Mouse (Mus musculus): ENCODE data around the gene Rpn1. TPM values are rescaled to one million over a fixed set of nuclear protein-coding genes. Genes with fewer than 3 reads are reported as not detected.

Gene Rpn1
- polyA plus RNA-seq, 1 experiment from 2014 or later, result 272 TPM

DNA sequence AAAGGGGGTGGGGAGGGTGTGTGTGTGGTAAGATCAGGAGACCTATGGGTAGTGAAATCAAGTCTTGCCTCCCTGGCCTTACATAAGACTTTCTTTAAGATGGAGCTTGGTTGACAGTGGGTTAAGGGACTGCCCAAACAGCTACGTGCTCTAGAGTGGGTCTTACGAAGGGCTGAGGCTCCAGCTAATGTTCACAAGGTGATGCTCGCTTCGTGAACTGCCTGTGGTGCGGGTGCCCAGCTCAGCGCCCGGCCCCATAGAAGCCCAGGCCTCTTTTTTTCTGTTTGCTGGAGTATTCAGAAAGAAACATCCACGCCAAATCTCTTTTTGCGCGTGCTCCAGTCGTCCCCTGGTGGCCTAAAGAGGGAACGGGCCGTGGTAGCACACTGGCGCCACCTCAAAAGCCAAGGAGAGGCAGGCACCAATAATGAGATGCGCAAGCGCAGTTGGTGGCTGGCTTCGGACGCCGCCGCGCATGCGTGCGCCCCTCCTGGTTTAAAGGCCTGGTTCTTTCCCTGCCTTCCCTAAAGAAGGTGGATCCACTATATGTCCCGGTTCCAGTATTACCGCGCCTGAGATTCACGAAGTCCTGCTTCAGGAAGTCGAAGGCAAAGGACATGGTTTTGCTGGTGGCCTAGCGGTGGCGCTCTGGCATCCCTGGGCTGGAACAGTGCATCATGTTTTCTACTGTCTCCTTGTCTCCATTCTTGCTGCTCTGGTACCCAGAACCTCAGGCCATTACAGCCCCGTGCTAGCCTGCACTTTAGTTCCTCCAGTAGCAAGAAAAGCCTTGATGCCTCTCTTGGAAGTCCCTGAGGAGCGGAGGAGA lies 21.7 kb downstream of the Rpn1 start:
- Histone ChIP-seq H3K4me1 (replicated peaks; ENCODE audit: control insufficient read depth, insufficient read depth, low read length) (no peaks in the 10 kb centered on the region), H3K27me3 (ENCODE audit: control insufficient read depth, insufficient read depth, low read length) (no peaks in the 10 kb centered on the region), H3K27ac (ENCODE audit: low read depth, low read length) (no peak overlapping the region), H3K9ac (ENCODE audit: low read depth, low read length) (peak overlapping the region; percentile 24), H3K4me3 (ENCODE audit: low read depth, low read length) (no peak overlapping the region), H3K9me3 (ENCODE audit: control insufficient read depth, low read length) (no peaks in the 10 kb centered on the region), H3K4me2 (replicated peaks; ENCODE audit: low read depth, low read length) (no peak overlapping the region; the same call in 1 of the 2 replicates), H3K36me3 (ENCODE audit: control insufficient read depth, insufficient read depth, low read length) (peaks cover 11% of the 10 kb centered on the region)
- WGBS, result 9% methylated on average over 32 of the region's 32 CpGs
- ATAC-seq (ENCODE audit: low FRiP score) (peak; percentile 90), DNase-seq (ENCODE audit: low spot score) (peak; percentile 93)

- Histone ChIP-seq H3K4me1 (replicated peaks; ENCODE audit: control insufficient read depth, insufficient read depth, low read length) (no peaks in the 10 kb centered on the region), H3K4me2 (replicated peaks; ENCODE audit: low read depth, low read length) (no peak overlapping the region), H3K27ac (ENCODE audit: low read depth, low read length) (no peak overlapping the region), H3K9ac (ENCODE audit: low read depth, low read length) (peak overlapping the region; percentile 24; the same call in 1 of the 2 replicates), H3K9me3 (ENCODE audit: control insufficient read depth, low read length) (no peaks in the 10 kb centered on the region), H3K36me3 (ENCODE audit: control insufficient read depth, insufficient read depth, low read length) (peaks cover 8% of the 10 kb centered on the region), H3K4me3 (ENCODE audit: low read depth, low read length) (no peak overlapping the region), H3K27me3 (ENCODE audit: control insufficient read depth, insufficient read depth, low read length) (no peaks in the 10 kb centered on the region)
- ATAC-seq (ENCODE audit: low FRiP score) (peak; percentile 71; the same call in 1 of the 2 replicates), DNase-seq (ENCODE audit: low spot score) (no peak)
- 89% methylated on average over 12 of the region's 12 CpGs for WGBS
Observed at GRCm38 (mm10) chr6:88106612-88107123, 22.4 kb downstream of the Rpn1 start.

DNA sequence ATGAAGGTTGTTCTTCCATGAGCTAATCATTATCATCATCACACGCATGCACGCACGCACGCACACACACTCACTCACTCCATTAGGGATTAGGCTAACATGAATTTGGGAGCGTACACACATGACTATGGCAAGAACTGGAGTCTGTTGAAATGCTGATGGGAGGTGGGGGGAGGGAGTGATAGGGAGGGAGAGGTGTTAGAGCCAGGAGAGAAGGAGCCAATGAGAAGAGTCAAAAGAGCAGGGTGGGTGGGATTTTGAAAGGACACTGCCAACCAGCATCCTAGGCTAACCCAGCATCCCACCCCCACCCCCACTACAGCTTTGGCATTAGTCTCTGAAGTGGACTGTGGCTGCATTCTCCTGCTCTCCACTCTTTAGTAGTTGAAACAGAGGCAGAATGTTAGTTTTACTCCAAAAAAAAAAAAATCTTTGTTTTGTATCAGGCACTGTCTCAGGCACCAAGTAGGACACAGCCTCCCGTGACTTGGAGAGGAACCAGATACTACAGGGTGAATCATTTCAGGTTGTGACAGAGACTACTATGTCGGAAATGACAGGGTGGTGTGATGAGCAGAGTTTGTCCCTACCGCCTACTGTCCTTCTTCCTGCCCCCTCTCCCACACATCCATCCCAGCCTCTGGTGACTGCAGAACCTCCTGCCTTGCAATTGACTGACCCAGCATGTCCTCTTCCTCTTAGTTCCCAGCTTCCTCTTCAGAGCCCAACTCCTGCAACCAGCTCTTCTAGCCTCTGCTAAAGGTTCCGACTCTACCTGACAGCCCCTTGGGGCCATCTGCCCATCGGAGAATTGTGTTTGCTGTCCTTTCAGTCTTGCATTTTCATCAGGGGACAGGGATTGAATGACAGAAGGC lies 23.6 kb downstream of the Rpn1 start:
- ATAC-seq (ENCODE audit: low FRiP score), result no peak

DNA sequence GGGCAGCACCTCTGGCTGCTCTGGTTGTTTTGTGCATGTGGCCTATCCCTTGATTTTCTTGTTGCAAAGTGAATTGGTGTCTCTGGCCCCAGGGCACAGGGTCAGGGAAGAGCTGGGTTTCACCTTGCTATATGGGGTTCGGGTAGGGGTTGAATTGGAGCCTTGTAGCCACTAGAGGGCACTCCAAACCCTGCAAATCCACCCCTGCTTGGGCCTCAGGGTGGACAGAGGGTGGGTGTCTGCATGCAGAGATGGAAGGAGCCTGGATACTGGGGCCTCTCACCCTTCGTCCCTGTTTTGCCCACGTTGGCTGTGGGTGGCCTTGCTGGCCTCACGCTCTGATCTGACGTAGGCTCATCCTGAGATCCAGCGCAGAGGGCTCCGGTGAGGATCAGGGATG lies 28.9 kb downstream of the Rpn1 start:
- H3K9ac ChIP-seq (ENCODE audit: low read depth, low read length), result 0 out of 2 replicates have a peak overlapping the region, but pooled peaks have one; percentile 31
- 29% methylated on average over 7 of the region's 7 CpGs for WGBS
- no peaks in the 10 kb centered on the region for H3K9me3 ChIP-seq (ENCODE audit: control insufficient read depth, low read length)

More for the DNA sequence above, 23.6 kb downstream of the Rpn1 start:
- no peak overlapping the region for H3K27ac ChIP-seq (ENCODE audit: low read depth, low read length)
- H3K9me3 ChIP-seq (ENCODE audit: control insufficient read depth, low read length), result no peaks in the 10 kb centered on the region
- H3K27me3 ChIP-seq (ENCODE audit: control insufficient read depth, insufficient read depth, low read length), result no peaks in the 10 kb centered on the region
- no peak overlapping the region for H3K4me3 ChIP-seq (ENCODE audit: low read depth, low read length)
- WGBS, result 89% methylated on average over 10 of the region's 10 CpGs
- H3K4me2 ChIP-seq (replicated peaks; ENCODE audit: low read depth, low read length), result no peak overlapping the region
- H3K4me1 ChIP-seq (replicated peaks; ENCODE audit: control insufficient read depth, insufficient read depth, low read length), result no peaks in the 10 kb centered on the region
- DNase-seq (ENCODE audit: low spot score), result no peak
- H3K9ac ChIP-seq (ENCODE audit: low read depth, low read length), result no peak overlapping the region
- H3K36me3 ChIP-seq (ENCODE audit: control insufficient read depth, insufficient read depth, low read length), result 0 out of 2 replicates have a peak, but pooled peaks cover 3% of the 10 kb centered on the region

DNA sequence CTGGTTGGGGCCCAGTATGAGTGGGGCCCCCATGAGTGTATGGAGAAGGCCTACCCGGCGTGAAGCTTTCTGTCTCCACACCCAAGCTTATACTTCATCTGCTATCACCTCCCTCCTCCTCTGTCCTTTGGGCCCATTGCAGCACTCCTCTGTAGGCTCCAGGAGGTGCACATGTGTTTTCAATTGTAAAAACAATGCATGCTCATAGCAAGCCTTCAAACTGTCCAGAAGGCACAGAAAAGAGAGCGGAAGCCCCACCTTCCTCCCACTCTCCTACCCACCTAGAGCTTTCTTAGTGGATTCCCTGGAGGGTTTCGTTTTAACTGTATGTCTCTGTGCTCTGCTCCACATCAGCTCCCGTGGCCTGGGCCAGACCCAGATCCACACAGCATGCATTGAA lies 30.1 kb downstream of the Rpn1 start:
- no peak for DNase-seq (ENCODE audit: low spot score)
- Histone ChIP-seq H3K9me3 (ENCODE audit: control insufficient read depth, low read length) (no peaks in the 10 kb centered on the region), H3K4me1 (replicated peaks; ENCODE audit: control insufficient read depth, insufficient read depth, low read length) (0 out of 2 replicates have a peak, but pooled peaks cover 4% of the 10 kb centered on the region), H3K27me3 (ENCODE audit: control insufficient read depth, insufficient read depth, low read length) (no peaks in the 10 kb centered on the region), H3K36me3 (ENCODE audit: control insufficient read depth, insufficient read depth, low read length) (no peaks in the 10 kb centered on the region), H3K27ac (ENCODE audit: low read depth, low read length) (no peak overlapping the region), H3K4me3 (ENCODE audit: low read depth, low read length) (no peak overlapping the region), H3K9ac (ENCODE audit: low read depth, low read length) (no peak overlapping the region), H3K4me2 (replicated peaks; ENCODE audit: low read depth, low read length) (no peak overlapping the region)
- WGBS, result 73% methylated on average over 5 of the region's 5 CpGs
- no peak for ATAC-seq (ENCODE audit: low FRiP score)

More for the DNA sequence above, 28.9 kb downstream of the Rpn1 start:
- ATAC-seq (ENCODE audit: low FRiP score) (peak; percentile 71), DNase-seq (ENCODE audit: low spot score) (peak; percentile 84)
- H3K36me3 ChIP-seq (ENCODE audit: control insufficient read depth, insufficient read depth, low read length), result no peaks in the 10 kb centered on the region
- H3K4me3 ChIP-seq (ENCODE audit: low read depth, low read length), result no peak overlapping the region
- 0 out of 2 replicates have a peak, but pooled peaks cover 4% of the 10 kb centered on the region for H3K4me1 ChIP-seq (replicated peaks; ENCODE audit: control insufficient read depth, insufficient read depth, low read length)
- no peaks in the 10 kb centered on the region for H3K27me3 ChIP-seq (ENCODE audit: control insufficient read depth, insufficient read depth, low read length)
- H3K27ac ChIP-seq (ENCODE audit: low read depth, low read length), result no peak overlapping the region
- no peak overlapping the region for H3K4me2 ChIP-seq (replicated peaks; ENCODE audit: low read depth, low read length)

GRCm38 (mm10) chr6:88116347-88117183 lies 32.3 kb downstream of the Rpn1 start:
- no peak overlapping the region for H3K4me2 ChIP-seq (replicated peaks; ENCODE audit: low read depth, low read length)
- H3K4me1 ChIP-seq (replicated peaks; ENCODE audit: control insufficient read depth, insufficient read depth, low read length), result 0 out of 2 replicates have a peak, but pooled peaks cover 4% of the 10 kb centered on the region
- DNase-seq (ENCODE audit: low spot score) (no peak), ATAC-seq (ENCODE audit: low FRiP score) (no peak)
- no peaks in the 10 kb centered on the region for H3K27me3 ChIP-seq (ENCODE audit: control insufficient read depth, insufficient read depth, low read length)
- WGBS, result 81% methylated on average over 21 of the region's 21 CpGs
- no peaks in the 10 kb centered on the region for H3K36me3 ChIP-seq (ENCODE audit: control insufficient read depth, insufficient read depth, low read length)
- H3K9ac ChIP-seq (ENCODE audit: low read depth, low read length), result no peak overlapping the region; the same call in 1 of the 2 replicates
- H3K27ac ChIP-seq (ENCODE audit: low read depth, low read length), result no peak overlapping the region
- H3K4me3 ChIP-seq (ENCODE audit: low read depth, low read length), result no peak overlapping the region
- no peaks in the 10 kb centered on the region for H3K9me3 ChIP-seq (ENCODE audit: control insufficient read depth, low read length)

DNA sequence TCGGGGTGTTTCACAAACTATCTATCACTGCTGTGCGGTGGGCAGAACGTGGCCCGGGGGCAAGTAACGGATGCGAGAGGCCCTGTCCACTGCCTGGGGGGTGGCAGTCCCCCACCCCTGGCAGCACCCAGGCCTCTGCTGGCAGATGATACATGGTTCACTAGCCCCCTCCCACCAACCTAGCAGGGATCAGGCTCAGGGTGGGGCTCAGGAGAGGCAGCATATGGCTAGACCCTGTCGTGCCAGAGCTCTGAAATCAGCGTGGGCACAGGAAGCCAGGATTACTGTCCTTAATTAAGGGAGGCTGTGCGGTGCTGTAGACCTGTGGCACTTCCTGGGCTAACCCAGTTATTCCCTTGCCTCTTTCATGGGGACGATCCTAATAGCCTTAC lies 32.9 kb downstream of the Rpn1 start:
- Histone ChIP-seq H3K4me1 (replicated peaks; ENCODE audit: control insufficient read depth, insufficient read depth, low read length) (0 out of 2 replicates have a peak, but pooled peaks cover 4% of the 10 kb centered on the region), H3K36me3 (ENCODE audit: control insufficient read depth, insufficient read depth, low read length) (no peaks in the 10 kb centered on the region), H3K27me3 (ENCODE audit: control insufficient read depth, insufficient read depth, low read length) (no peaks in the 10 kb centered on the region), H3K9me3 (ENCODE audit: control insufficient read depth, low read length) (no peaks in the 10 kb centered on the region), H3K4me3 (ENCODE audit: low read depth, low read length) (no peak overlapping the region), H3K4me2 (replicated peaks; ENCODE audit: low read depth, low read length) (no peak overlapping the region), H3K9ac (ENCODE audit: low read depth, low read length) (no peak overlapping the region), H3K27ac (ENCODE audit: low read depth, low read length) (no peak overlapping the region)
- no peak for ATAC-seq (ENCODE audit: low FRiP score)
- DNase-seq (ENCODE audit: low spot score), result no peak
- WGBS, result 88% methylated on average over 10 of the region's 10 CpGs

DNA sequence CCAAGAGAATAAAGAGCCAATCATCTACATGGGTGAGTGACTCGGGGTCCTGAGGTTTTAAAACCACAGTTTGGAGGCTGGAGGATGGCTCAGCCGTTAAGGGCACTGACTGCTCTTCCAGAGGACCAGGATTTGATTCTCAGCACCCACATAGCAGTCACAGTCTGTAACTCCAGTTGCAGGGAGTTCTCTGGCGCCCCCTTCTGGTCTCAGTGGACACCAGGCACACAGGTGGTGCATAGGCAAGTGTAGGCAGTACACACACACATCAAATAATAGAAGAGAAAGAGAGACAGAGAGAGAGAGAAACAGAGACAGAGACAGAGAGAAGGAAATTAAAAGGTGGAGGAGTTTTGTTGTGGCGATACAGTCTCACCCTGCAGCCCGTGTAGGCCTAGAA lies 35.0 kb downstream of the Rpn1 start:
- 78% methylated on average over 5 of the region's 5 CpGs for WGBS
- Histone ChIP-seq H3K27me3 (ENCODE audit: control insufficient read depth, insufficient read depth, low read length) (no peaks in the 10 kb centered on the region), H3K4me1 (replicated peaks; ENCODE audit: control insufficient read depth, insufficient read depth, low read length) (no peaks in the 10 kb centered on the region), H3K4me2 (replicated peaks; ENCODE audit: low read depth, low read length) (no peak overlapping the region), H3K9me3 (ENCODE audit: control insufficient read depth, low read length) (no peaks in the 10 kb centered on the region), H3K9ac (ENCODE audit: low read depth, low read length) (no peak overlapping the region), H3K4me3 (ENCODE audit: low read depth, low read length) (no peak overlapping the region), H3K27ac (ENCODE audit: low read depth, low read length) (no peak overlapping the region), H3K36me3 (ENCODE audit: control insufficient read depth, insufficient read depth, low read length) (no peaks in the 10 kb centered on the region)
- DNase-seq (ENCODE audit: low spot score) (no peak), ATAC-seq (ENCODE audit: low FRiP score) (no peak)
